Mouse (Mus musculus) neural tube, embryonic 13.5 days (tissue): Measurements from ENCODE around the gene Zfp212. TPM values are rescaled to one million over a fixed set of nuclear protein-coding genes. Genes with fewer than 3 reads are reported as not detected.

Experiments used
- polyA plus RNA-seq: library from polyadenylated mRNA; unstranded; fragments of >200 nt; fragmentation: Nextera tagmentation; extraction: Ambion mirVana; gene quantifications from 2 replicates; pipeline ENCODE4 v1.2.1, GENCODE M21; 2015

Zfp212 gene
- polyA plus RNA-seq, 1 experiment from 2014 or later, result 15.8 TPM

Other genes with a start within 250 kb of the Zfp212 start
- 187 and 204 TPM in 2 replicates for gene Pdia4, start 107.0 kb upstream of the Zfp212 start, polyA plus RNA-seq
- gene Zfp786, start 89.6 kb upstream of the Zfp212 start, polyA plus RNA-seq, result 16.6 and 17.1 TPM in 2 replicates
- gene Zfp398, start 84.8 kb upstream of the Zfp212 start, polyA plus RNA-seq, result 15.7 and 17.3 TPM in 2 replicates
- 22.1 and 23.0 TPM in 2 replicates for gene Zfp282, start 43.3 kb upstream of the Zfp212 start, polyA plus RNA-seq
- gene Zfp956, start 32.9 kb downstream of the Zfp212 start, polyA plus RNA-seq, result 14.7 and 15.4 TPM in 2 replicates
- gene Zfp777, start 128.4 kb downstream of the Zfp212 start, polyA plus RNA-seq, result 8.9 and 11.7 TPM in 2 replicates
- 20.2 and 20.5 TPM in 2 replicates for gene Zfp746, start 166.1 kb downstream of the Zfp212 start, polyA plus RNA-seq